Mouse (Mus musculus): Measurements from ENCODE around the gene Kctd18. TPM values are rescaled to one million over a fixed set of nuclear protein-coding genes. Genes with fewer than 3 reads are reported as not detected.

Gene Kctd18
- polyA plus RNA-seq, 1 experiment from 2014 or later = 25.5 TPM

DNA sequence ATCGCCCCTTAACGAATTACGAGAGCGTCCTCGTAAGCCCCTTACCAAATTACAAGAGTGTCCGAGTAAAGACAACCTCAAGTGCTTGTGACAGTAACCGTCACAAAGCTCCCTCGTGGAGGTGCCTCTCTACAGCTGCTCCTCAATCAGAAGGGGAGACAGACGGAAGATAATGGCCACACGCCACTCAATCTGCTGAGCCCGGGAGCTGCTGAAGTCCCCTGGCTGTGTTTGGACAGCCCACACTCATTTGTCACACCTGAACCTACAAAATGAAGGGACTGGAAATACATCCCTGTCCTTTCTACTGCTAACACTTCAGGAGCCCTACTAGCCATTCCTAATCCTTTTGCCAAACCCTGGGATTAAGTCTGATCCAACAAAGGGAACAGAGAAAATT lies 77.0 kb downstream of the Kctd18 start:
- Histone ChIP-seq H3K27ac (replicated peaks) (no peak overlapping the region), H3K9ac (no peak overlapping the region), H3K36me3 (peaks cover 9% of the 10 kb centered on the region), H3K4me1 (replicated peaks) (0 out of 2 replicates have a peak, but pooled peaks cover 5% of the 10 kb centered on the region), H3K4me2 (no peak overlapping the region), H3K9me3 (no peaks in the 10 kb centered on the region), H3K4me3 (no peak overlapping the region), H3K27me3 (no peaks in the 10 kb centered on the region)
- 54% methylated on average over 11 of the region's 11 CpGs for WGBS
- ATAC-seq (ENCODE audit: low FRiP score, low read depth) = no peak

- Histone ChIP-seq H3K36me3 (peaks cover 9% of the 10 kb centered on the region), H3K4me3 (no peak overlapping the region), H3K4me2 (no peak overlapping the region), H3K4me1 (replicated peaks) (0 out of 2 replicates have a peak, but pooled peaks cover 5% of the 10 kb centered on the region), H3K9ac (no peak overlapping the region), H3K9me3 (no peaks in the 10 kb centered on the region), H3K27ac (replicated peaks) (no peak overlapping the region), H3K27me3 (no peaks in the 10 kb centered on the region)
- ATAC-seq (ENCODE audit: low FRiP score, low read depth) = 0 out of 2 replicates have a peak, but pooled peaks have one; percentile 29
- 56% methylated on average over 7 of the region's 7 CpGs for WGBS
These were observed 77.7 kb downstream of the Kctd18 start for GRCm38 (mm10) chr1:57941095-57941494.

GRCm38 (mm10) chr1:57940691-57941090 lies 78.1 kb downstream of the Kctd18 start:
- H3K4me1 ChIP-seq (replicated peaks) = 0 out of 2 replicates have a peak, but pooled peaks cover 5% of the 10 kb centered on the region
- H3K9me3 ChIP-seq = no peaks in the 10 kb centered on the region
- no peaks in the 10 kb centered on the region for H3K27me3 ChIP-seq
- no peak overlapping the region for H3K9ac ChIP-seq
- WGBS = 42% methylated on average over 10 of the region's 10 CpGs
- ATAC-seq (ENCODE audit: low FRiP score, low read depth) = peak; percentile 46
- peaks cover 9% of the 10 kb centered on the region for H3K36me3 ChIP-seq
- H3K4me3 ChIP-seq = no peak overlapping the region
- H3K4me2 ChIP-seq = no peak overlapping the region
- no peak overlapping the region for H3K27ac ChIP-seq (replicated peaks)

DNA sequence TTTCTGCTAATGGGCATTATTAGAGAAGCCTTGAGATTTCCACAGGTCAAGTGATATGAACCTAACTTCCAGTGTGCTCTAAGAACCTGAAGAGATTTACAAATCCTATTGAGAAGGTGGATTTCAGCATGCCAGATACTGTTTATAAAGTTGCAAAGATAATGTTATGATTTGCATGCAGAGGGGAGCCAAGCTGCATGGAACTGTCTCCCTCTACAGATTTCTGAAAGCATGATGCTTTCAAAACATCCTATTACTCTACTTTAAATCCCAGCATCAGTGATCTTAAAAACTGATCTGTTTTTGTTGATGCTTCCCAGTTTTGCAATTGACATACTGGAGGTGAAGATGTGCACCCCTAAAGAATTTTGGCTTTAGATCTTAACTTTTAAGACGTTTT lies 84.5 kb downstream of the Kctd18 start:
- 37% methylated on average over 1 of the region's 1 CpGs for whole genome bisulfite sequencing
- Histone ChIP-seq H3K9me3 (no peaks in the 10 kb centered on the region), H3K27me3 (no peaks in the 10 kb centered on the region), H3K4me3 (no peak overlapping the region), H3K9ac (no peak overlapping the region), H3K4me1 (replicated peaks) (no peaks in the 10 kb centered on the region), H3K4me2 (no peak overlapping the region), H3K36me3 (0 out of 2 replicates have a peak, but pooled peaks cover 3% of the 10 kb centered on the region), H3K27ac (replicated peaks) (no peak overlapping the region)
- no peak for ATAC-seq (ENCODE audit: low FRiP score, low read depth)

- 78% methylated on average over 4 of the region's 4 CpGs for WGBS
These were observed 100.2 kb downstream of the Kctd18 start for GRCm38 (mm10) chr1:57918567-57918966.

DNA sequence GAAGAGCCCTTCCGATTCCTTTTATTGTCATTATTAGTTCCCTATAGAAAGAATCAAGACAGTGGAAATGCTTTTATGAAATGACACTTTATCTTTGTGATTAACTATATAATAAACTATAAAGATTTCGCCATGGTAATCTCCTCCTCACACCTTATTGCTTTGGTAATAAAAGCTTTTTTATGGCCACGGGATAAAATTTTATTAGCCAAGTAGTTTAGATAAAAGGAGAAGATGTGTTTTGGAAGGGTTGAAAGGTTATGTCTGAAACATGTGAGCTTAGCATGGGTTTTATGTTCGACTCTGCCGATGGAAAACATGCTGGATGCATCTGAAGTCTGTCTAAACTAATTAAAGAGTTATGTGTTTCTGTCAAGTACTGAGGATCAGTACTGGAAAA lies 101.4 kb downstream of the Kctd18 start:
- H3K27ac ChIP-seq (replicated peaks) = no peak overlapping the region
- no peak for ATAC-seq (ENCODE audit: low FRiP score, low read depth)
- H3K4me2 ChIP-seq = no peak overlapping the region
- no peaks in the 10 kb centered on the region for H3K27me3 ChIP-seq
- 88% methylated on average over 5 of the region's 5 CpGs for WGBS
- 0 out of 2 replicates have a peak, but pooled peaks cover 5% of the 10 kb centered on the region for H3K36me3 ChIP-seq
- no peak overlapping the region for H3K9ac ChIP-seq
- H3K9me3 ChIP-seq = no peaks in the 10 kb centered on the region
- no peaks in the 10 kb centered on the region for H3K4me1 ChIP-seq (replicated peaks)
- no peak overlapping the region for H3K4me3 ChIP-seq

More at GRCm38 (mm10) chr1:57918567-57918966, 100.2 kb downstream of the Kctd18 start:
- Histone ChIP-seq H3K9me3 (no peaks in the 10 kb centered on the region), H3K9ac (no peak overlapping the region), H3K27me3 (no peaks in the 10 kb centered on the region), H3K36me3 (peaks cover 9% of the 10 kb centered on the region), H3K4me3 (no peak overlapping the region), H3K4me1 (replicated peaks) (no peaks in the 10 kb centered on the region), H3K27ac (replicated peaks) (no peak overlapping the region), H3K4me2 (no peak overlapping the region)
- ATAC-seq (ENCODE audit: low FRiP score, low read depth) = no peak

- ATAC-seq (ENCODE audit: low FRiP score, low read depth) = no peak
- H3K4me2 ChIP-seq = no peak overlapping the region
- WGBS = 71% methylated on average over 6 of the region's 6 CpGs
- no peak overlapping the region for H3K27ac ChIP-seq (replicated peaks)
- H3K27me3 ChIP-seq = no peaks in the 10 kb centered on the region
- no peaks in the 10 kb centered on the region; the same call in 1 of the 2 replicates for H3K36me3 ChIP-seq
- no peak overlapping the region for H3K4me3 ChIP-seq
- H3K9me3 ChIP-seq = no peaks in the 10 kb centered on the region
- no peak overlapping the region for H3K9ac ChIP-seq
- H3K4me1 ChIP-seq (replicated peaks) = peaks cover 4% of the 10 kb centered on the region; the same call in 1 of the 2 replicates
These were observed 107.2 kb downstream of the Kctd18 start for GRCm38 (mm10) chr1:57911561-57911960.

DNA sequence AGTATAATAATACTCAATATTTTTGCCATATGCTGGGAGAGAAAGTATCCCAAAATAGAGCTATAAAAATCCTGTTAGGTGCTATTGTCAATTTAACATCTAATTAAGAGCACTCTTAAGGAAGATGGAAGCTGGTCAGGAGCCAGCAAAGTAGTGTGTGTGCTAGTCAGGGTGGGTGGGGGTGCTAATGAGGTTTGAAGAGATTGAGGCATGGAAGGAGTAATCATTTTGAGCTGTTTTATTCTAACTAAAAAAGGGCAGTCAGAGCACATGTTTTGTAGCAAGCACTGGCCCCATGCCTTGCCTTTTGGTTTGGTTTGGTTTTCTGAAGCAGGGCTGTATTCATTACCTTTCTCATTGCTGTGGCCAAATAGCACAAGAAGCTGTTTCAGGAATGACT lies 112.4 kb downstream of the Kctd18 start:
- Histone ChIP-seq H3K4me3 (no peak overlapping the region), H3K27ac (replicated peaks) (no peak overlapping the region), H3K4me1 (replicated peaks) (no peaks in the 10 kb centered on the region), H3K9me3 (no peaks in the 10 kb centered on the region), H3K36me3 (peaks cover 13% of the 10 kb centered on the region), H3K9ac (no peak overlapping the region), H3K4me2 (no peak overlapping the region), H3K27me3 (no peaks in the 10 kb centered on the region)
- ATAC-seq (ENCODE audit: low FRiP score, low read depth) = no peak

- Histone ChIP-seq H3K27ac (replicated peaks) (no peak overlapping the region), H3K4me2 (no peak overlapping the region), H3K9ac (no peak overlapping the region), H3K27me3 (no peaks in the 10 kb centered on the region), H3K9me3 (no peaks in the 10 kb centered on the region), H3K4me3 (no peak overlapping the region), H3K4me1 (replicated peaks) (no peaks in the 10 kb centered on the region), H3K36me3 (peaks cover 13% of the 10 kb centered on the region)
- ATAC-seq (ENCODE audit: low FRiP score, low read depth) = no peak
- WGBS = 86% methylated on average over 3 of the region's 3 CpGs
These were observed 112.8 kb downstream of the Kctd18 start for GRCm38 (mm10) chr1:57905912-57906311.

Other genes with a start within 250 kb of the Kctd18 start
- 79.5 and 79.6 TPM in 2 replicates for gene Spats2l, start 244.8 kb downstream of the Kctd18 start, polyA plus RNA-seq (2015; fragmentation: Nextera tagmentation; extraction: Ambion mirVana)
- 3.8 and 5.0 TPM in 2 replicates for gene Sgo2a, start 23.0 kb downstream of the Kctd18 start, polyA plus RNA-seq (2015; fragmentation: Nextera tagmentation; extraction: Ambion mirVana)
- 0.26 and 0.34 TPM in 2 replicates for gene Aox1, start 11.0 kb upstream of the Kctd18 start, polyA plus RNA-seq (2015; fragmentation: Nextera tagmentation; extraction: Ambion mirVana)
- 0.13 and 0.30 TPM in 2 replicates for gene Aox3, start 94.2 kb upstream of the Kctd18 start, polyA plus RNA-seq (2015; fragmentation: Nextera tagmentation; extraction: Ambion mirVana)
- 0.31 and 0.41 TPM in 2 replicates for gene Aox4, start 191.4 kb upstream of the Kctd18 start, polyA plus RNA-seq (2015; fragmentation: Nextera tagmentation; extraction: Ambion mirVana)

All from hindbrain, embryonic 15.5 days (tissue).